Mouse (Mus musculus) hindbrain, embryonic 12.5 days (tissue): ENCODE measurements around the gene Camk2d. TPM values are rescaled to one million over a fixed set of nuclear protein-coding genes. Genes with fewer than 3 reads are reported as not detected.

Source experiments
- ATAC-seq: fragments of 200-750 bp; cut with Nextera tagmentation; 2 replicates; pipeline ENCODE4 v1.8.0; 2017; ENCODE audit warnings: moderate TSS enrichment; ENCODE audit not compliant: low FRiP score
- H3K27ac ChIP-seq: fragments of 300-500 bp; sonication (generic); 2 replicates; pipeline ENCODE4 v1.5.1; 2016; ENCODE audit warnings: mild to moderate bottlenecking
- H3K27me3 ChIP-seq: fragments of 300-500 bp; sonication (generic); 2 replicates; pipeline ENCODE4 v1.6.1; 2016; ENCODE audit warnings: mild to moderate bottlenecking
- H3K36me3 ChIP-seq: fragments of 300-500 bp; sonication (generic); 2 replicates; pipeline ENCODE4 v1.6.1; 2016; ENCODE audit warnings: mild to moderate bottlenecking
- H3K4me1 ChIP-seq: fragments of 300-500 bp; sonication (generic); 2 replicates; pipeline ENCODE4 v1.6.1; 2016
- H3K4me2 ChIP-seq: fragments of 300-500 bp; sonication (generic); replicated peaks from 2 replicates; pipeline ENCODE4 v1.6.1; 2016; ENCODE audit warnings: mild to moderate bottlenecking
- H3K4me3 ChIP-seq: fragments of 300-500 bp; sonication (generic); 2 replicates; pipeline ENCODE4 v1.5.1; 2016; ENCODE audit warnings: mild to moderate bottlenecking
- H3K9ac ChIP-seq: fragments of 300-500 bp; sonication (generic); 2 replicates; pipeline ENCODE4 v1.6.1; 2016; ENCODE audit warnings: mild to moderate bottlenecking, moderate library complexity
- H3K9me3 ChIP-seq: fragments of 300-500 bp; sonication (generic); replicated peaks from 2 replicates; pipeline ENCODE4 v1.6.1; 2016; ENCODE audit warnings: mild to moderate bottlenecking
- WGBS: fragments of 180-500 bp; shearing (Covaris S2); methylation state at CpG from one replicate; pipeline ENCODE4 v1.1.7; 2016; 5-methylcytosine and 5-hydroxymethylcytosine counted together
- polyA plus RNA-seq: library from polyadenylated mRNA; unstranded; fragments of >200 nt; fragmentation: Nextera tagmentation; extraction: Ambion mirVana; gene quantifications from 2 replicates; pipeline ENCODE4 v1.2.1, GENCODE M21; 2016

Camk2d gene
- polyA plus RNA-seq, 1 experiment from 2014 or later = 29.7 TPM

GRCm38 (mm10) chr3:126699740-126700139 is 103.6 kb downstream of the Camk2d start:
- peaks cover 8% of the 10 kb centered on the region for H3K4me1 ChIP-seq
- no peak overlapping the region for H3K27ac ChIP-seq
- no peaks in the 10 kb centered on the region for H3K27me3 ChIP-seq
- no peak overlapping the region for H3K4me2 ChIP-seq
- ATAC-seq = no peak
- no peak overlapping the region for H3K9ac ChIP-seq
- H3K4me3 ChIP-seq = no peak overlapping the region
- WGBS = 70% methylated on average over 3 of the region's 3 CpGs
- H3K9me3 ChIP-seq = no peaks in the 10 kb centered on the region
- no peaks in the 10 kb centered on the region for H3K36me3 ChIP-seq

- ATAC-seq = no peak
- WGBS = 88% methylated on average over 6 of the region's 6 CpGs
Measured at GRCm38 (mm10) chr3:126701067-126701466, 105.0 kb downstream of the Camk2d start.

GRCm38 (mm10) chr3:126701586-126701985 is 105.5 kb downstream of the Camk2d start:
- Histone ChIP-seq H3K36me3 (no peaks in the 10 kb centered on the region), H3K9ac (no peak overlapping the region), H3K4me2 (no peak overlapping the region), H3K4me3 (no peak overlapping the region), H3K9me3 (no peaks in the 10 kb centered on the region), H3K4me1 (no peaks in the 10 kb centered on the region), H3K27me3 (no peaks in the 10 kb centered on the region), H3K27ac (no peak overlapping the region)
- ATAC-seq = no peak
- 80% methylated on average over 6 of the region's 6 CpGs for WGBS

More at GRCm38 (mm10) chr3:126701067-126701466, 105.0 kb downstream of the Camk2d start:
- H3K4me2 ChIP-seq = no peak overlapping the region
- no peak overlapping the region for H3K9ac ChIP-seq
- H3K9me3 ChIP-seq = no peaks in the 10 kb centered on the region
- no peak overlapping the region for H3K4me3 ChIP-seq
- no peaks in the 10 kb centered on the region for H3K4me1 ChIP-seq
- H3K27me3 ChIP-seq = no peaks in the 10 kb centered on the region
- H3K36me3 ChIP-seq = no peaks in the 10 kb centered on the region
- no peak overlapping the region for H3K27ac ChIP-seq

- Histone ChIP-seq H3K4me2 (no peak overlapping the region), H3K4me1 (no peaks in the 10 kb centered on the region), H3K9ac (no peak overlapping the region), H3K4me3 (no peak overlapping the region), H3K27ac (no peak overlapping the region), H3K36me3 (no peaks in the 10 kb centered on the region), H3K9me3 (no peaks in the 10 kb centered on the region), H3K27me3 (no peaks in the 10 kb centered on the region)
- WGBS = 89% methylated on average over 1 of the region's 1 CpGs
- no peak for ATAC-seq
Measured at GRCm38 (mm10) chr3:126705490-126705889, 109.4 kb downstream of the Camk2d start.

GRCm38 (mm10) chr3:126714281-126714680 is 118.2 kb downstream of the Camk2d start:
- no peak overlapping the region for H3K9ac ChIP-seq
- no peaks in the 10 kb centered on the region for H3K36me3 ChIP-seq
- H3K27me3 ChIP-seq = no peaks in the 10 kb centered on the region
- H3K4me2 ChIP-seq = no peak overlapping the region
- H3K4me3 ChIP-seq = no peak overlapping the region
- ATAC-seq = no peak
- H3K9me3 ChIP-seq = no peaks in the 10 kb centered on the region
- WGBS = 68% methylated on average over 1 of the region's 1 CpGs
- no peaks in the 10 kb centered on the region for H3K4me1 ChIP-seq
- no peak overlapping the region for H3K27ac ChIP-seq

GRCm38 (mm10) chr3:126723021-126723449 is 126.9 kb downstream of the Camk2d start:
- no peak for ATAC-seq
- Histone ChIP-seq H3K4me2 (no peak overlapping the region), H3K27ac (no peak overlapping the region), H3K27me3 (no peaks in the 10 kb centered on the region), H3K36me3 (no peaks in the 10 kb centered on the region), H3K9ac (no peak overlapping the region), H3K4me3 (no peak overlapping the region), H3K9me3 (no peaks in the 10 kb centered on the region), H3K4me1 (no peaks in the 10 kb centered on the region)
- WGBS = 79% methylated on average over 5 of the region's 5 CpGs

- 75% methylated on average over 5 of the region's 5 CpGs for WGBS
- Histone ChIP-seq H3K36me3 (no peaks in the 10 kb centered on the region), H3K4me3 (no peak overlapping the region), H3K9ac (no peak overlapping the region), H3K9me3 (no peaks in the 10 kb centered on the region), H3K27me3 (no peaks in the 10 kb centered on the region), H3K27ac (no peak overlapping the region), H3K4me1 (no peaks in the 10 kb centered on the region), H3K4me2 (no peak overlapping the region)
- no peak for ATAC-seq
Measured at GRCm38 (mm10) chr3:126723458-126723857, 127.4 kb downstream of the Camk2d start.

- 78% methylated on average over 9 of the region's 9 CpGs for WGBS
- ATAC-seq = no peak
Measured at GRCm38 (mm10) chr3:126725647-126726046, 129.5 kb downstream of the Camk2d start.

GRCm38 (mm10) chr3:126727387-126727786 is 131.3 kb downstream of the Camk2d start:
- Histone ChIP-seq H3K4me2 (no peak overlapping the region), H3K27ac (no peak overlapping the region), H3K9ac (no peak overlapping the region), H3K36me3 (no peaks in the 10 kb centered on the region), H3K4me1 (no peaks in the 10 kb centered on the region), H3K27me3 (no peaks in the 10 kb centered on the region), H3K4me3 (no peak overlapping the region), H3K9me3 (no peaks in the 10 kb centered on the region)
- ATAC-seq = no peak
- WGBS = 89% methylated on average over 4 of the region's 4 CpGs

More at GRCm38 (mm10) chr3:126725647-126726046, 129.5 kb downstream of the Camk2d start:
- no peaks in the 10 kb centered on the region for H3K27me3 ChIP-seq
- no peaks in the 10 kb centered on the region for H3K36me3 ChIP-seq
- H3K4me3 ChIP-seq = no peak overlapping the region
- no peaks in the 10 kb centered on the region for H3K9me3 ChIP-seq
- H3K4me1 ChIP-seq = no peaks in the 10 kb centered on the region
- no peak overlapping the region for H3K4me2 ChIP-seq
- H3K27ac ChIP-seq = no peak overlapping the region
- H3K9ac ChIP-seq = no peak overlapping the region

- 77% methylated on average over 5 of the region's 5 CpGs for WGBS
- H3K27ac ChIP-seq = no peak overlapping the region
- no peak for ATAC-seq
- no peaks in the 10 kb centered on the region for H3K36me3 ChIP-seq
- no peaks in the 10 kb centered on the region for H3K4me1 ChIP-seq
- H3K4me2 ChIP-seq = no peak overlapping the region
- H3K9me3 ChIP-seq = no peaks in the 10 kb centered on the region
- H3K4me3 ChIP-seq = no peak overlapping the region
- no peaks in the 10 kb centered on the region for H3K27me3 ChIP-seq
- no peak overlapping the region for H3K9ac ChIP-seq
Measured at GRCm38 (mm10) chr3:126730411-126730810, 134.3 kb downstream of the Camk2d start.

GRCm38 (mm10) chr3:126732323-126732722 is 136.2 kb downstream of the Camk2d start:
- Histone ChIP-seq H3K4me2 (no peak overlapping the region), H3K36me3 (no peaks in the 10 kb centered on the region), H3K9ac (no peak overlapping the region), H3K4me1 (no peaks in the 10 kb centered on the region), H3K27ac (no peak overlapping the region), H3K27me3 (no peaks in the 10 kb centered on the region), H3K4me3 (no peak overlapping the region), H3K9me3 (no peaks in the 10 kb centered on the region)
- WGBS = 93% methylated on average over 2 of the region's 2 CpGs
- ATAC-seq = no peak

GRCm38 (mm10) chr3:126734533-126734932 is 138.4 kb downstream of the Camk2d start:
- no peaks in the 10 kb centered on the region for H3K4me1 ChIP-seq
- H3K27ac ChIP-seq = no peak overlapping the region
- no peak overlapping the region for H3K9ac ChIP-seq
- no peak overlapping the region for H3K4me2 ChIP-seq
- no peak overlapping the region for H3K4me3 ChIP-seq
- no peaks in the 10 kb centered on the region for H3K36me3 ChIP-seq
- no peak for ATAC-seq
- H3K9me3 ChIP-seq = no peaks in the 10 kb centered on the region
- H3K27me3 ChIP-seq = no peaks in the 10 kb centered on the region
- WGBS = 84% methylated on average over 2 of the region's 2 CpGs

- no peak overlapping the region for H3K9ac ChIP-seq
- H3K36me3 ChIP-seq = no peaks in the 10 kb centered on the region
- H3K4me1 ChIP-seq = no peaks in the 10 kb centered on the region
- H3K4me3 ChIP-seq = no peak overlapping the region
- H3K4me2 ChIP-seq = no peak overlapping the region
- ATAC-seq = no peak
- H3K27ac ChIP-seq = no peak overlapping the region
- H3K27me3 ChIP-seq = no peaks in the 10 kb centered on the region
- WGBS = 80% methylated on average over 5 of the region's 5 CpGs
- no peaks in the 10 kb centered on the region for H3K9me3 ChIP-seq
Measured at GRCm38 (mm10) chr3:126735211-126735610, 139.1 kb downstream of the Camk2d start.
